Mouse (Mus musculus) midbrain, embryonic 14.5 days (tissue): Measurements from ENCODE around the gene Exosc10. TPM values are rescaled to one million over a fixed set of nuclear protein-coding genes. Genes with fewer than 3 reads are reported as not detected.

ENCODE experiments used
- ATAC-seq: fragments of 200-750 bp; cut with Nextera tagmentation; 2 replicates; pipeline ENCODE4 v1.8.0; 2017; ENCODE audit warnings: moderate number of reproducible peaks, moderate library complexity; ENCODE audit not compliant: low FRiP score, low TSS enrichment
- DNase-seq: peaks from one replicate; pipeline ENCODE4 v3.0.0-alpha.2; 2015
- H3K27ac ChIP-seq: fragments of 300-500 bp; sonication (generic); replicated peaks from 2 replicates; pipeline ENCODE4 v1.5.1; 2014; ENCODE audit warnings: mild to moderate bottlenecking, low read depth, low read length, moderate library complexity
- H3K27me3 ChIP-seq: fragments of 300-500 bp; sonication (generic); 2 replicates; pipeline ENCODE4 v1.6.1; 2014; ENCODE audit warnings: low read length, control low read depth, mixed read lengths; ENCODE audit not compliant: control insufficient read depth, insufficient read depth
- H3K36me3 ChIP-seq: fragments of 300-500 bp; sonication (generic); 2 replicates; pipeline ENCODE4 v1.6.1; 2014; ENCODE audit warnings: low read length, control low read depth; ENCODE audit not compliant: control insufficient read depth, insufficient read depth
- H3K4me1 ChIP-seq: fragments of 300-500 bp; sonication (generic); 2 replicates; pipeline ENCODE4 v1.6.1; 2014; ENCODE audit warnings: mild to moderate bottlenecking, antibody characterized with exemption, low read length, control low read depth; ENCODE audit not compliant: control insufficient read depth, insufficient read depth
- H3K4me2 ChIP-seq: fragments of 300-500 bp; sonication (generic); 2 replicates; pipeline ENCODE4 v1.6.1; 2014; ENCODE audit warnings: mild to moderate bottlenecking, low read length, moderate library complexity
- H3K4me3 ChIP-seq: fragments of 300-500 bp; sonication (generic); replicated peaks from 2 replicates; pipeline ENCODE4 v1.5.1; 2014; ENCODE audit warnings: low read depth, low read length
- H3K9ac ChIP-seq: fragments of 300-500 bp; sonication (generic); replicated peaks from 2 replicates; pipeline ENCODE4 v1.6.1; 2014; ENCODE audit warnings: mild to moderate bottlenecking, low read length, moderate library complexity
- H3K9me3 ChIP-seq: fragments of 300-500 bp; sonication (generic); 2 replicates; pipeline ENCODE4 v1.6.1; 2016; ENCODE audit warnings: low read length, control low read depth, mixed read lengths; ENCODE audit not compliant: control insufficient read depth
- WGBS: fragments of 180-500 bp; shearing (Covaris S2); extraction: QIAGEN DNeasy Blood & Tissue Kit; methylation state at CpG from one replicate; pipeline ENCODE4 v1.1.7; 2014; 5-methylcytosine and 5-hydroxymethylcytosine counted together
- polyA plus RNA-seq: library from polyadenylated mRNA; unstranded; fragments of >200 nt; fragmentation: Nextera tagmentation; extraction: Ambion mirVana; gene quantifications from 2 replicates; pipeline ENCODE4 v1.2.1, GENCODE M21; 2014

Exosc10 gene
- polyA plus RNA-seq, 1 experiment from 2014 or later, result 93.2 TPM

DNA sequence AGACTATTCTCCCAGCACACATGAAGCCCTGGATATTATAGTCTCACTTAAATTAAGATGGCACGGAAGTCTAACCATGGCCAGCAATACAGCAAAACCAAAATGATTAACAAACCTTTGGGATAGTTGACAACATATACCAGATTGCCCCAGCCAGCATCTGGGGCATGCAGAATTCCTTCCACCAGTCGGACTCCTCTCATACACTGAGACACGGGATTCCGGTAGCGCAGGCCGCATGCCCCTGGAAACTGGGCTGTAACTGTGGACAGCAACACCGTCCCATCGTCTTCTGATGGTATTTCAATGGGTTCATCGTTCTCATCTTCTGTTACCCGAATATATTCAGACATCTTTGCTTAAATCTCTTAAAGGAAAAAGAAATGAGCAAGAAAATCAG, 66.8 kb downstream of the Exosc10 start:
- peak overlapping the region; percentile 89 for H3K4me3 ChIP-seq
- H3K9me3 ChIP-seq, result no peaks in the 10 kb centered on the region
- no peaks in the 10 kb centered on the region for H3K27me3 ChIP-seq
- H3K4me1 ChIP-seq, result 0 out of 2 replicates have a peak, but pooled peaks cover 9% of the 10 kb centered on the region
- H3K27ac ChIP-seq, result no peak overlapping the region
- no peak overlapping the region for H3K9ac ChIP-seq
- ATAC-seq, result no peak
- peaks cover 49% of the 10 kb centered on the region for H3K36me3 ChIP-seq
- no peak for DNase-seq
- peak overlapping the region; percentile 80 for H3K4me2 ChIP-seq
- 87% methylated on average over 10 of the region's 10 CpGs for WGBS

DNA sequence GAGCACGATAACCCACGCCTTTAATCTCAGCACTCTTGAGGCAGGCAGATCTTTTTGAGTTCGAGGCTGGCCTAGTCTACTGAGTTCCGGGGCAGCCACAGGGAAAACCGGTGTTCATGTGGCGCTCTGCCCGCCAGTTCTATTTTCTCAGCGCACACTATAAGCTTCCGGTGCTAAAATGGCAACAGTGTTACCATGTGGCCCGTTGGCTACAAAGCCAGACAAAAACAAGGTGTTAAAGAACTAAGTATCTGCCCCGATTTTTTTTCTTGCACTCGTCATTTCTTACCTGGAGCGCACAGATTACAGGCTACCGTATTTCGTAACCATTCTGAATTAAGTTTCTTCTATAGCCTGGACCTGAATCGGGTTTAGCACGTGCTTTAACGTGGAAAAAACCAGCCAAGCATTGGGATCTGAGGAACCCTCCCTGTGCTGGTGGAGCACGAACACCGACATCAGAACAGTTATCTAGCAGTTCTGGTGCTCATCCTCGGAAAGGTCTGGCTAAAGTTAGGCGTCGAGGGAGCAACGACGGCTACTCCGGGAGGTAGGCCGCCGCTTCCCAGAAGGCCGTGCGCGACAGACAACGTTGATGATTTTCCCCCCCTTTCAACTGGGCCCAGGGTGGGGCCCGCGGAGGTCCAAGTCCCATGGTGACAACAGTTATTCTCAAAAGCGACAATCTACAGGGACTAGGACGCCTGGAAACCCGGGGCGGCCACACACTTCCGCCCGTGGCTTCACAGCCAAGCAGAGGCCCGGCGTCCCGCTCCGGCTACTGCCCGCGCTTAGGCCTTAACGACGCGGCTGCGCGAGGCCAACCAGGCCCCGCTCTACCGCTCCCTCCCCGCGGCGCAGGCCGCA, 67.8 kb downstream of the Exosc10 start:
- Histone ChIP-seq H3K4me2 (peak overlapping the region; percentile 80), H3K4me1 (0 out of 2 replicates have a peak, but pooled peaks cover 9% of the 10 kb centered on the region), H3K27ac (peak overlapping the region; percentile 90), H3K9ac (peak overlapping the region; percentile 96), H3K36me3 (peaks cover 40% of the 10 kb centered on the region), H3K9me3 (no peaks in the 10 kb centered on the region), H3K27me3 (no peaks in the 10 kb centered on the region), H3K4me3 (peak overlapping the region; percentile 89)
- 1% methylated on average over 57 of the region's 57 CpGs for WGBS
- DNase-seq (peak; percentile 66), ATAC-seq (peak; percentile 1; the same call in 1 of the 2 replicates)

DNA sequence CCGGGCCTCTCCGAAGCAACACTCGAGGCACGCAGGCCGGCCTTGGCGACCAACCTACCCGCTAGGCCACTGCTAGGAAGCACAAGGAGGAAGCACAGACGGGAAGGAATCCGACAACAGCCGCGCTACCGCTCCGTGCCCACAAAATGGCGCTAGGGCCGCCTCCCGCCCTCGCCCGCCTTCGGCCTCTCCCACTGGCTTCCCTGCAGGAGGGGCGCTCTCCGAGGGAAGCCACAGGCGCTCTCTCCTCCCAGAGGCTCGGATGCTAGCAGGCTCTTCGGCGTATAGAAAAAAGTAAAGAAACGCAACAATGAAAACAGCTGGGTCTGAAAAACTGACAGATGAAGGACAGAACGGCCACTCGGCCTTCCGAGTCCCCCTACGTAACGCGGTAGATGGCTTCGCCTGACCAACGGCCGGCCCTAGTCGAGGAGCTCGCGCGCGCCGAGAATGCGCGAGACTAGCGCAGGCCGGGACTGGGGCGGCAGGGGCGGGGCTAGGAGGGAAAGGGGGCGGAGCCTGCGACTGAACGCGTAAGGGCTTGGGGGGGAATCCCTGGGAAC, 68.5 kb downstream of the Exosc10 start, which contains the start of gene Tardbp:
Tardbp (minus strand) TSS at position 397 of the 563 bp plus-strand sequence.
- DNase-seq (peak; percentile 99), ATAC-seq (peak; percentile 97)
- Histone ChIP-seq H3K36me3 (peaks cover 33% of the 10 kb centered on the region), H3K27me3 (no peaks in the 10 kb centered on the region), H3K4me1 (0 out of 2 replicates have a peak, but pooled peaks cover 9% of the 10 kb centered on the region), H3K4me2 (peak within 1 kb of the TSS; percentile 80), H3K4me3 (peak within 1 kb of the TSS; percentile 89), H3K27ac (peak within 1 kb of the TSS; percentile 90), H3K9ac (peak within 1 kb of the TSS; percentile 96), H3K9me3 (no peaks in the 10 kb centered on the region)
- WGBS, result under 1% methylated on average over 51 of the region's 51 CpGs

DNA sequence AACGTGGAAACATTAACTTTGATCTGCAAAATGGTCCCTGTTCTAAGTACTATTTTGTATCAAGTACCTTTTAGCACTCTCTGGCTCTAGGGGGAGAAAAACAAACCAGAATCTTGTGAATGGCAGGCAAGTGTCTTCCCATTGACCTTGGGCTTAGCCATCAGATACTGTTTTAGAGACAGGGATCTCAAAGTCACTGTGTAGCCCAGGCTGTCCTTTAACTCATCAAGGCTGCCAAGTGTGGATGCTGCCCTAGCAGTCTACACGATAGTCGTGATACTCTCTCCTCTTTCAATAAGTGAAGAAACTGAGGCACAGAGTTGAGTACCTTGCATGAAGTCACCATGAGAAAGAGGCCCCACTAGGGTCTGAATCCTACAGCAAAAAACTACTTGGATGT, 69.0 kb downstream of the Exosc10 start:
- Histone ChIP-seq H3K4me3 (peak overlapping the region; percentile 89), H3K27me3 (no peaks in the 10 kb centered on the region), H3K9me3 (no peaks in the 10 kb centered on the region), H3K27ac (no peak overlapping the region), H3K4me2 (peak overlapping the region; percentile 80), H3K4me1 (0 out of 2 replicates have a peak, but pooled peaks cover 9% of the 10 kb centered on the region), H3K9ac (no peak overlapping the region), H3K36me3 (peaks cover 28% of the 10 kb centered on the region)
- WGBS, result 63% methylated on average over 3 of the region's 3 CpGs
- DNase-seq (no peak), ATAC-seq (peak; percentile 33)

Other genes starting within 250 kb of the Exosc10 start
- gene Ubiad1, start 113.7 kb upstream of the Exosc10 start, polyA plus RNA-seq, result 14.7 and 15.9 TPM in 2 replicates
- gene Mtor, start 109.8 kb upstream of the Exosc10 start, polyA plus RNA-seq, result 30.6 and 34.8 TPM in 2 replicates
- gene Angptl7, start 58.0 kb upstream of the Exosc10 start, polyA plus RNA-seq, result 0.26 and 0.41 TPM in 2 replicates
- 146 and 171 TPM in 2 replicates for gene Srm, start 33.1 kb downstream of the Exosc10 start, polyA plus RNA-seq
- gene Masp2, start 44.1 kb downstream of the Exosc10 start, polyA plus RNA-seq, result 0.51 and 1.00 TPM in 2 replicates
- gene Tardbp, start 68.6 kb downstream of the Exosc10 start, polyA plus RNA-seq, result 105 and 106 TPM in 2 replicates
- gene Gm572, start 84.9 kb downstream of the Exosc10 start, polyA plus RNA-seq, result not detected in 2 replicates
- 2.1 and 3.1 TPM in 2 replicates for gene Casz1, start 246.0 kb downstream of the Exosc10 start, polyA plus RNA-seq